Mouse (Mus musculus): Measurements from ENCODE around the gene Dpp8. TPM values are rescaled to one million over a fixed set of nuclear protein-coding genes. Genes with fewer than 3 reads are reported as not detected.
"Not testable (repeated sequence)": the region's sequence is repeated elsewhere in the genome, so short reads cannot be mapped to it uniquely, and the experiment has no call there.

Dpp8 gene
- polyA plus RNA-seq (2015; fragmentation: Nextera tagmentation; extraction: Ambion mirVana), result 34.3 and 35.0 TPM in 2 replicates

- peak; percentile 92 for ATAC-seq (ENCODE audit: insufficient number of reproducible peaks, low FRiP score, low TSS enrichment, low read depth)
- no peaks in the 10 kb centered on the region for H3K27me3 ChIP-seq
- H3K9ac ChIP-seq, result peak within 1 kb of the TSS; percentile 99
- peak within 1 kb of the TSS; percentile 83 for H3K4me2 ChIP-seq (replicated peaks)
- peaks cover 9% of the 10 kb centered on the region; the same call in 1 of the 2 replicates for H3K36me3 ChIP-seq
- H3K9me3 ChIP-seq (replicated peaks), result no peaks in the 10 kb centered on the region
- under 1% methylated on average over 85 of the region's 85 CpGs for WGBS
- peaks cover 11% of the 10 kb centered on the region for H3K4me1 ChIP-seq
- H3K4me3 ChIP-seq (replicated peaks), result peak within 1 kb of the TSS; percentile 97
- H3K27ac ChIP-seq (replicated peaks), result peak within 1 kb of the TSS; percentile 93
Measured at GRCm38 (mm10) chr9:65032269-65033108, at the start of gene Dpp8. Dpp8 (plus strand) TSS chr9:65032414.

DNA sequence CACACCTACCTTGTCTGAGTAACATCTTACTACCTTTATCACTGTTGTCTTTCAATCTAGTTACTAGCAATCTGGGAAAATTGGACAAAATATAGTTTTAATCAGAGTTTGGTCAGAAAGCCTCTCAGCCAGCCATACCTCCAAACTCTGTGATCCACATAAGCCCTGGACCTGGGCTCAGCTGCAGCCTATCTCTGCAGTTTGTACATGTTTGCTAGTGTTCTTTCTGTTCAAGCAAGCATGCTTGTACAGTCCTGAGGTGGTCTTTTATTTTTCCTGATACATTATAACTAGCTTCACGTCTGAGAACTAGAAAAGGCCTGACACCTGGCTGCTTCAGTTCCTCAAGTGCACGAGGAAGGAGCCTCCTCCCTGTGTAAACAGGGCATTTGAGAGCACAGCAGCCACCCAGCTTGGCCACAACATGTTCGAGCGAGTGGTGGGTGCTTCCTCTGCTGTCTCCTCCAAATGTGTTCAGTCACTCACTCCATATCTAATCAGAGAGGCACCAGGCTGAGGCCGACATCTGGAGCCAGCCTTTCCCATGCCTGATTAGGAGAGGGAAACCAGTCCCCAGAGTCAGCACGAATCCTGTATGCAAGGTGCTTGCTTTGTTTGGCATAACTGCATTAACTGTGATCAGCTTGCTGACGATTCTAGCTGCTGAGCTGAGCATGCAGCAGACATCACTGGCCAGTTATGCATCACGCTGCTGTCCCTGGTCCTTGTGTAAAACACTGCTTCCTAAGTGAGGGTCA is 47.0 kb upstream of the Dpp8 start:
- Histone ChIP-seq H3K9ac (no peak overlapping the region), H3K9me3 (replicated peaks) (no peaks in the 10 kb centered on the region)
- no peak for ATAC-seq (ENCODE audit: insufficient number of reproducible peaks, low FRiP score, low TSS enrichment, low read depth)

GRCm38 (mm10) chr9:64985807-64986206 is 46.4 kb upstream of the Dpp8 start:
- Histone ChIP-seq H3K9ac (no peak overlapping the region), H3K27ac (replicated peaks) (no peak overlapping the region), H3K27me3 (no peaks in the 10 kb centered on the region), H3K4me1 (no peaks in the 10 kb centered on the region), H3K9me3 (replicated peaks) (no peaks in the 10 kb centered on the region), H3K4me2 (replicated peaks) (no peak overlapping the region), H3K36me3 (peaks cover 87% of the 10 kb centered on the region), H3K4me3 (replicated peaks) (no peak overlapping the region)
- no peak for ATAC-seq (ENCODE audit: insufficient number of reproducible peaks, low FRiP score, low TSS enrichment, low read depth)
- 78% methylated on average over 9 of the region's 9 CpGs for WGBS

More for the DNA sequence above, 47.0 kb upstream of the Dpp8 start:
- Histone ChIP-seq H3K27ac (replicated peaks) (no peak overlapping the region), H3K4me3 (replicated peaks) (no peak overlapping the region), H3K4me2 (replicated peaks) (no peak overlapping the region), H3K36me3 (peaks cover 87% of the 10 kb centered on the region), H3K4me1 (no peaks in the 10 kb centered on the region), H3K27me3 (no peaks in the 10 kb centered on the region)
- 59% methylated on average over 8 of the region's 8 CpGs for WGBS

- peaks cover 73% of the 10 kb centered on the region for H3K36me3 ChIP-seq
- WGBS, result 89% methylated on average over 2 of the region's 2 CpGs
Measured at GRCm38 (mm10) chr9:64987651-64988050, 44.6 kb upstream of the Dpp8 start.

DNA sequence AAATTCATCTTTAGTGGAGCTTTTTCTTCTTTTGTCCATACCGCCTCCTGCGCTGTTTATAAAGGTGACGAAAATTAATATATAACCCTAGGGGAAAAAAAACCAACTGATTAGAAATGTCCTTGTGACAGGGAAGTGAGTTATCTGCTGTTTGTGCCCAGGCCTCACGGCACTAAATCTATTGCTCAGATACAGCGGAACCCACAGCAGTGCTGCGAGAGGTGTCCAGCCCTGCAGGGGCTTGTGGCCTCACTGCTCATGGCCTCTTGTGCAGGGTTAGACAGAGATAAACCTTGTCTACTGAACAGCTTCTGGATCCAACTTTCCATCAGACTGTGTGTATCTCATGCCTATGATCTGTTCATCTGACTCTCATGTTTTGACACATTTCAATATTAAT is 43.8 kb upstream of the Dpp8 start:
- no peaks in the 10 kb centered on the region for H3K27me3 ChIP-seq
- H3K4me2 ChIP-seq (replicated peaks), result no peak overlapping the region
- 86% methylated on average over 6 of the region's 6 CpGs for WGBS
- no peak overlapping the region for H3K27ac ChIP-seq (replicated peaks)
- H3K4me1 ChIP-seq, result no peaks in the 10 kb centered on the region
- H3K36me3 ChIP-seq, result peaks cover 66% of the 10 kb centered on the region
- no peak for ATAC-seq (ENCODE audit: insufficient number of reproducible peaks, low FRiP score, low TSS enrichment, low read depth)
- H3K9ac ChIP-seq, result no peak overlapping the region
- H3K4me3 ChIP-seq (replicated peaks), result no peak overlapping the region
- H3K9me3 ChIP-seq (replicated peaks), result no peaks in the 10 kb centered on the region

More at GRCm38 (mm10) chr9:64987651-64988050, 44.6 kb upstream of the Dpp8 start:
- H3K4me1 ChIP-seq, result no peaks in the 10 kb centered on the region
- H3K4me2 ChIP-seq (replicated peaks), result no peak overlapping the region
- no peak for ATAC-seq (ENCODE audit: insufficient number of reproducible peaks, low FRiP score, low TSS enrichment, low read depth)
- H3K9ac ChIP-seq, result no peak overlapping the region
- H3K27me3 ChIP-seq, result no peaks in the 10 kb centered on the region
- H3K9me3 ChIP-seq (replicated peaks), result no peaks in the 10 kb centered on the region
- no peak overlapping the region for H3K4me3 ChIP-seq (replicated peaks)
- no peak overlapping the region for H3K27ac ChIP-seq (replicated peaks)

DNA sequence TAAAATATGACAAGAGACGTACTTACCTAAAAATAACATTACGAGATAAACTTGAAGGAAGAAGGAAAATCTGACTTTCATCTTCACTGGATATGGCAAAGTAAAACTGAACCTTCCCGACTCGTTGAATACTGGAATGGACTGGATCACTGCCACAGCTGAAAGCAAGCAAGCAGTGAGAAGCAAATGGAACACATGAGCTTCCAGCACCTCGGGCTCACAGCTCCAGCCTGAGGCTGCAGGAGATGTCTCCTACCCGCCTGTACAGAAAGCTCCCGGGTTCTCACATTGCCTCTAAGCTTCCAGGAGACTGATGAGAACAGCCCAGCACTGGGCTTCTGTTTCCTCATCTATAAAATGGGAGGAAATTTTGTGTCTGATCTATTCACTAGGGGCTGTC is 41.9 kb upstream of the Dpp8 start:
- 84% methylated on average over 7 of the region's 7 CpGs for WGBS
- ATAC-seq (ENCODE audit: insufficient number of reproducible peaks, low FRiP score, low TSS enrichment, low read depth), result no peak
- peaks cover 58% of the 10 kb centered on the region for H3K36me3 ChIP-seq

DNA sequence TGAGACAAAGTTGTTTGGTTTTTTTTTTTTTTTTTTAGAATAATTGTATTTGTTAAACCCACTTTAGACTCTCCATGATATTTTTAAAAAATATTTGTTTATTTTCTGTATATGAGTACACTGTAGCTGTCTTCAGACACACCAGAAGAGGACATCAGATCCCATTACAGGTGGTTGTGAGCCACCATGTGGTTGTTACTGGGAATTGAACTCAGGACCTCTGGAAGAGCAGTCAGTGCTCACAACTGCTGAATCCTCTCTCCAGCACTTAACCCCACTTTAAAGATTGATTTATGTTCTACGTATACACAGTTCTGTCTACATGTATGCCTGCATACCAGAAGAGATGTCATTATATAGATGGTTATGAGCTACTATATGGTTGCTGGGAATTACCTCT is 36.8 kb upstream of the Dpp8 start:
- not testable (repeated sequence) for H3K27ac ChIP-seq (replicated peaks); H3K4me1 ChIP-seq; H3K27me3 ChIP-seq; ATAC-seq (ENCODE audit: insufficient number of reproducible peaks, low FRiP score, low TSS enrichment, low read depth); H3K4me3 ChIP-seq (replicated peaks); H3K4me2 ChIP-seq (replicated peaks); H3K9ac ChIP-seq; H3K9me3 ChIP-seq (replicated peaks)
- WGBS, result 92% methylated on average over 1 of the region's 1 CpGs
- peaks cover 51% of the 10 kb centered on the region for H3K36me3 ChIP-seq

More for the DNA sequence above, 41.9 kb upstream of the Dpp8 start:
- Histone ChIP-seq H3K4me3 (replicated peaks) (no peak overlapping the region), H3K9me3 (replicated peaks) (no peaks in the 10 kb centered on the region), H3K27me3 (no peaks in the 10 kb centered on the region), H3K4me2 (replicated peaks) (no peak overlapping the region), H3K27ac (replicated peaks) (no peak overlapping the region), H3K4me1 (no peaks in the 10 kb centered on the region), H3K9ac (no peak overlapping the region)

- no peak overlapping the region for H3K4me3 ChIP-seq (replicated peaks)
- no peak overlapping the region for H3K4me2 ChIP-seq (replicated peaks)
- H3K36me3 ChIP-seq, result peaks cover 66% of the 10 kb centered on the region
- no peaks in the 10 kb centered on the region for H3K27me3 ChIP-seq
- H3K9me3 ChIP-seq (replicated peaks), result no peaks in the 10 kb centered on the region
- H3K27ac ChIP-seq (replicated peaks), result no peak overlapping the region
- WGBS, result 56% methylated on average over 4 of the region's 4 CpGs
- no peak overlapping the region for H3K9ac ChIP-seq
- H3K4me1 ChIP-seq, result no peaks in the 10 kb centered on the region
- no peak for ATAC-seq (ENCODE audit: insufficient number of reproducible peaks, low FRiP score, low TSS enrichment, low read depth)
Measured at GRCm38 (mm10) chr9:65001481-65001880, 30.7 kb upstream of the Dpp8 start.

GRCm38 (mm10) chr9:65005737-65006136 is 26.5 kb upstream of the Dpp8 start:
- no peaks in the 10 kb centered on the region for H3K27me3 ChIP-seq
- no peaks in the 10 kb centered on the region for H3K9me3 ChIP-seq (replicated peaks)
- no peaks in the 10 kb centered on the region for H3K4me1 ChIP-seq
- no peak overlapping the region for H3K9ac ChIP-seq
- H3K27ac ChIP-seq (replicated peaks), result no peak overlapping the region
- H3K4me3 ChIP-seq (replicated peaks), result no peak overlapping the region
- 93% methylated on average over 8 of the region's 8 CpGs for WGBS
- H3K4me2 ChIP-seq (replicated peaks), result no peak overlapping the region
- ATAC-seq (ENCODE audit: insufficient number of reproducible peaks, low FRiP score, low TSS enrichment, low read depth), result no peak
- H3K36me3 ChIP-seq, result peaks cover 55% of the 10 kb centered on the region

- no peak overlapping the region for H3K4me3 ChIP-seq (replicated peaks)
- peaks cover 23% of the 10 kb centered on the region for H3K36me3 ChIP-seq
- H3K27ac ChIP-seq (replicated peaks), result no peak overlapping the region
- no peak overlapping the region for H3K9ac ChIP-seq
- 77% methylated on average over 8 of the region's 8 CpGs for WGBS
- no peak for ATAC-seq (ENCODE audit: insufficient number of reproducible peaks, low FRiP score, low TSS enrichment, low read depth)
- no peaks in the 10 kb centered on the region for H3K27me3 ChIP-seq
- H3K4me1 ChIP-seq, result 0 out of 2 replicates have a peak, but pooled peaks cover 6% of the 10 kb centered on the region
- H3K9me3 ChIP-seq (replicated peaks), result no peaks in the 10 kb centered on the region
- H3K4me2 ChIP-seq (replicated peaks), result no peak overlapping the region
Measured at GRCm38 (mm10) chr9:65010632-65011031, 21.6 kb upstream of the Dpp8 start.

GRCm38 (mm10) chr9:65011304-65011703 is 20.9 kb upstream of the Dpp8 start:
- Histone ChIP-seq H3K36me3 (peaks cover 16% of the 10 kb centered on the region; the same call in 1 of the 2 replicates), H3K27me3 (no peaks in the 10 kb centered on the region), H3K4me3 (replicated peaks) (no peak overlapping the region), H3K27ac (replicated peaks) (no peak overlapping the region), H3K9me3 (replicated peaks) (no peaks in the 10 kb centered on the region), H3K9ac (no peak overlapping the region), H3K4me2 (replicated peaks) (no peak overlapping the region), H3K4me1 (peaks cover 13% of the 10 kb centered on the region; the same call in 1 of the 2 replicates)
- WGBS, result 58% methylated on average over 6 of the region's 6 CpGs
- ATAC-seq (ENCODE audit: insufficient number of reproducible peaks, low FRiP score, low TSS enrichment, low read depth), result no peak

Measured in embryonic facial prominence, embryonic 15.5 days (tissue).